Mouse (Mus musculus) liver, postnatal 0 days (tissue): Measurements from ENCODE around the gene Rac3. TPM values are rescaled to one million over a fixed set of nuclear protein-coding genes. Genes with fewer than 3 reads are reported as not detected.
"Not testable (repeated sequence)": the region's sequence is repeated elsewhere in the genome, so short reads cannot be mapped to it uniquely, and the experiment has no call there.

Experiments used
- ATAC-seq: fragments of 200-750 bp; cut with Nextera tagmentation; 2 replicates; pipeline ENCODE4 v1.8.0; 2017; ENCODE audit warnings: mild to moderate bottlenecking, moderate library complexity
- DNase-seq: peaks from one replicate; pipeline ENCODE4 v3.0.0-alpha.2; 2016
- H3K27ac ChIP-seq: fragments of 300-500 bp; sonication (generic); 2 replicates; pipeline ENCODE4 v1.5.1; 2014; ENCODE audit warnings: antibody characterized with exemption, moderate library complexity, mild to moderate bottlenecking, low read depth
- H3K27me3 ChIP-seq: fragments of 300-500 bp; sonication (generic); 2 replicates; pipeline ENCODE4 v1.6.1; 2014; ENCODE audit warnings: low read length, control low read depth, mixed read lengths; ENCODE audit not compliant: insufficient read depth
- H3K36me3 ChIP-seq: fragments of 300-500 bp; sonication (generic); replicated peaks from 2 replicates; pipeline ENCODE4 v1.6.1; 2014; ENCODE audit warnings: mild to moderate bottlenecking, control low read depth, low read length, moderate library complexity, mixed read lengths; ENCODE audit not compliant: insufficient read depth
- H3K4me1 ChIP-seq: fragments of 300-500 bp; sonication (generic); 2 replicates; pipeline ENCODE4 v1.6.1; 2014; ENCODE audit warnings: antibody characterized with exemption, mild to moderate bottlenecking, control low read depth; ENCODE audit not compliant: insufficient read depth
- H3K4me2 ChIP-seq: fragments of 300-500 bp; sonication (generic); 2 replicates; pipeline ENCODE4 v1.6.1; 2014; ENCODE audit warnings: low read depth, mild to moderate bottlenecking, low read length, moderate library complexity, mixed read lengths
- H3K4me3 ChIP-seq: fragments of 300-500 bp; sonication (generic); 2 replicates; pipeline ENCODE4 v1.5.1; 2014; ENCODE audit warnings: low read depth, low read length
- H3K9ac ChIP-seq: fragments of 300-500 bp; sonication (generic); replicated peaks from 2 replicates; pipeline ENCODE4 v1.6.1; 2014; ENCODE audit warnings: mild to moderate bottlenecking, moderate library complexity
- H3K9me3 ChIP-seq: fragments of 300-500 bp; sonication (generic); 2 replicates; pipeline ENCODE4 v1.6.1; 2016; ENCODE audit warnings: mild to moderate bottlenecking, control low read depth, low read length, mixed read lengths
- CTCF ChIP-seq: sonication (generic); IDR thresholded peaks from 2 replicates; pipeline ENCODE4 v1.5.1; 2016; ENCODE audit warnings: antibody characterized with exemption, low read depth
- EP300 ChIP-seq: IDR thresholded peaks from 2 replicates; pipeline ENCODE4 v1.6.1; 2016; ENCODE audit warnings: antibody characterized with exemption, low read depth, mild to moderate bottlenecking
- WGBS: fragments of 180-500 bp; shearing (Covaris S2); extraction: QIAGEN DNeasy Blood & Tissue Kit; methylation state at CpG from one replicate; pipeline ENCODE4 v1.1.7; 2014; ENCODE audit not compliant: insufficient replicate concordance; 5-methylcytosine and 5-hydroxymethylcytosine counted together
- polyA plus RNA-seq: library from polyadenylated mRNA; unstranded; fragments of >200 nt; fragmentation: Nextera tagmentation; extraction: Ambion mirVana; gene quantifications from 2 replicates; pipeline ENCODE4 v1.2.1, GENCODE M21; 2015

Gene Rac3
- 0.36 and 0.38 TPM in 2 replicates for polyA plus RNA-seq

- Histone ChIP-seq H3K9me3 (no peaks in the 10 kb centered on the region), H3K27me3 (peaks cover 24% of the 10 kb centered on the region), H3K4me3 (peak within 1 kb of the TSS; percentile 50), H3K27ac (no peak within 1 kb of the TSS), H3K4me2 (peak within 1 kb of the TSS; percentile 83), H3K36me3 (peaks cover 15% of the 10 kb centered on the region), H3K9ac (peak within 1 kb of the TSS; percentile 48), H3K4me1 (peaks cover 25% of the 10 kb centered on the region)
- peak; percentile 46 for DNase-seq
- under 1% methylated on average over 74 of the region's 90 CpGs for WGBS
- no peak for TF ChIP-seq EP300
- TF ChIP-seq CTCF: no peak
- peak; percentile 18 for ATAC-seq
These were observed at the start of gene Rac3 for GRCm38 (mm10) chr11:120721124-120722066. Gene Rac3, plus strand, starts transcription at chr11:120721470.

DNA sequence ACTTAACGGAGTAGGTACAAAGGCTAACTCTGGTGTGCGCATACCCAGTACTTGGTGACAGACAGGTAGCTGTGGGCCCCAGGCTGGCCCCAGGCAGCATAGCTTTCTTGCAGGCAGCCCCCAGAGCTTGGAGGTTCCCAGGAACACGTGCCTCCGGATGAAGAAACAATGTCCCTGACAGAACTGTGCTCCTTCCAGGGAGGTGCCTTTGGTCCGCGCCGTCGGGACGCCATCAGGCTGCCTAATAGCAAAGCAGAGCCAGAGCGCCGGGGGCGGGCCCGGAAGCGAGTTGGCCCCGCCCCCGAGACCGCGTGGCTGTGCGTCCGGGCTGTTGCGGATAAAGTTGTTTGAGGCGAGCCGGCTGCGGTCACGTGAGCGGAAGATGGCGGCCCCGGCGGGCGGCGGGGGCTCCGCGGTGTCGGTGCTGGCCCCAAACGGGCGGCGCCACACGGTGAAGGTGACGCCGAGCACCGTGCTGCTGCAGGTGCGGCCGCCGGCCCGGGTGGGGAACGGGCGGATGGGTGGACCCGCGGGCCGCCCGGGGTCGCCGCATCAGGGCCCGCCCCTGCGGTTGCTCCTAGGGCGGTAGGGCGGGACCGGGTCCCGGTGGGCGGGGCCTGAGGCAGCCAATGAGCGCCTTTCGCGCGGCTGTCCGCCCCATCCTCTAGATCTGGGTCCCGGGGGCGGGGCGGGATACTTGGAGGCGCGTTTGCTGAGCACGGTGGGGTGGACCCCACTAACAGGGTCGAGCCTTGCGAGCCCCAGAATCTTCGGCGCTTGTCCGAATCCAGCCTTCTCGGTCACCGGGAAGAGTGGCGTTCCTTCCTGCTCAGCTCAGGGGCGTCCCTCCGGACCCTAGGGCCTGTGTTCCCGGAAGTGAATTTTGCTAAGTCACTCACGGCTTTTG lies 48.3 kb upstream of the Rac3 start, which contains the start of gene Aspscr1:
TSS of gene Aspscr1 (plus strand) at position 287 of the 907 bp plus-strand sequence.
- H3K9me3 ChIP-seq: no peaks in the 10 kb centered on the region
- H3K4me1 ChIP-seq: peaks cover 37% of the 10 kb centered on the region
- 3% methylated on average over 57 of the region's 83 CpGs for WGBS
- H3K4me3 ChIP-seq: peak within 1 kb of the TSS; percentile 75
- H3K27me3 ChIP-seq: no peaks in the 10 kb centered on the region
- TF ChIP-seq CTCF (no peak), EP300 (no peak)
- peak within 1 kb of the TSS; percentile 71 for H3K9ac ChIP-seq
- H3K36me3 ChIP-seq: peaks cover 3% of the 10 kb centered on the region; the same call in 1 of the 2 replicates
- H3K4me2 ChIP-seq: peak within 1 kb of the TSS; percentile 79
- peak; percentile 97 for DNase-seq
- ATAC-seq: peak; percentile 95
- peak within 1 kb of the TSS; percentile 83 for H3K27ac ChIP-seq

DNA sequence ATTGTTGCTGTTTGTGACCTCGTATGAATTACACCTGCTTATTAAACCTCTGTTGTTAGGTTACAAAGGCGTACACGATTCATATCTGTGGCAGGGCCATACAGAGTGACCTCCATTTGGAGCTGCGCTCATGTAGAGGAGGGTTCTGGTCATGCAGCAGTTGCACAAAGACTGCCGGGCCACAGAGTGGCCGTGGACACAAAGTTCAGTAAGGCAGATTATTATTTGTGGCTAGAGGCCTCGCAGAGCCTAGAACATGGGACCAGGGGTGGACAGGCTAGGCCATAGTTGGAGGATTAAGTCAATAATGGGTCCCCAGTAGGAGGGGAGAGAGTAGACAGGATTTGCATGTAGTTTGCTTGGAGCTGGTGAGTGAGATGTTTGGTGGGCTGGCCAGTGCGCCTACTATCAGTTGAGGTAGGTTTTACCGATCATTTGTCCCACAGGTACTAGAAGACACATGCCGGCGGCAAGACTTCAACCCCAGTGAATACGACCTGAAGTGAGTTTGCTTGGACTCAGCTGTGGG lies 47.6 kb upstream of the Rac3 start:
- Histone ChIP-seq H3K4me1 (peaks cover 37% of the 10 kb centered on the region), H3K36me3 (peaks cover 9% of the 10 kb centered on the region), H3K9me3 (no peaks in the 10 kb centered on the region), H3K27me3 (no peaks in the 10 kb centered on the region), H3K9ac (peak overlapping the region; percentile 71), H3K4me3 (peak overlapping the region; percentile 75), H3K27ac (peak overlapping the region; percentile 83), H3K4me2 (peak overlapping the region; percentile 79)
- DNase-seq (no peak), ATAC-seq (peak; percentile 16)
- WGBS: 30% methylated on average over 12 of the region's 12 CpGs
- TF ChIP-seq EP300 (peak; percentile 48; the same call in 1 of the 2 replicates), CTCF (no peak)

DNA sequence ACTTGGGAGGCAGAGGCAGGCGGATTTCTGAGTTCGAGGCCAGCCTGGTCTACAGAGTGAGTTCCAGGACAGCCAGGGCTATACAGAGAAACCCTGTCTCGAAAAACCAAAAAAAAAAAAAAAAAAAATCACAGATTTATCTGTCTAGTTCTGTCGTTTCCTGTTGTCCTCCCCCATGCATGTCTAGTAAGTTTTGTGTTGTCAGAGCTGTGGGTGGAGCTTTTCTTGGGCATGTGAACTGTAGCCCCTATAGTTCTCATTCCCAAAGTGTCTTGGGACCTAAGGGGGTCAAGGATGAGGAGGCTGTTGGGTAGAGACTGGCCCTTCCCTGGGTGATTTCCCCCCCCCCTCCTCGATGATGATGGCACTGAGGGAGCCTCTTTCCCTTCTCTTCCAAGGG lies 45.4 kb upstream of the Rac3 start:
- not testable (repeated sequence) for ATAC-seq, H3K27me3 ChIP-seq, H3K27ac ChIP-seq, H3K4me3 ChIP-seq, DNase-seq, H3K4me2 ChIP-seq, H3K9me3 ChIP-seq
- 66% methylated on average over 4 of the region's 5 CpGs for WGBS
- 0 out of 2 replicates have a peak overlapping the region, but pooled peaks have one; percentile 16 for H3K9ac ChIP-seq
- peaks cover 37% of the 10 kb centered on the region for H3K4me1 ChIP-seq
- H3K36me3 ChIP-seq: peaks cover 22% of the 10 kb centered on the region

DNA sequence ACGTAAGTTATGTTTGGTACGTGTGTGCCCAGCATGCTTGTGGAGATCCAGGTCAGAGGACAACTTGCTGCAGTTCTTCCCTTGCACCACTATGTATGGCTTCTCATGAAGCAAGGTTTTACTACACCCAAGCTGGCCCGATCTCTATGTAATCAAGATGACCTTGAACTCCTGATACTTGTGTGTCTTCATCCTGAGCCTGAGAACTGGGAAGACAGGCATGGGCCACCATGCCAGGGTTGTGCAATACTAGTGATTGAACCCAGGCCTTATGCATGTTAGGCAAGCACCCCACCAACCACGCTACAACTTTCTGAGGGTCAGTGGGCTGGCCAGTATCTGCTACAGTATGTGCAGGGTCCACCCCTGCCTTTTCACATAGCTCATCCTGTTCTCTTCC lies 44.3 kb upstream of the Rac3 start:
- DNase-seq: no peak
- WGBS: 79% methylated on average over 4 of the region's 4 CpGs
- 0 out of 2 replicates have a peak overlapping the region, but pooled peaks have one; percentile 55 for H3K27ac ChIP-seq

More for the DNA sequence above, 44.3 kb upstream of the Rac3 start:
- Histone ChIP-seq H3K9ac (no peak overlapping the region), H3K9me3 (no peaks in the 10 kb centered on the region), H3K4me2 (no peak overlapping the region), H3K27me3 (no peaks in the 10 kb centered on the region), H3K36me3 (peaks cover 29% of the 10 kb centered on the region), H3K4me1 (peaks cover 37% of the 10 kb centered on the region), H3K4me3 (no peak overlapping the region)
- ATAC-seq: no peak
- TF ChIP-seq EP300 (no peak), CTCF (no peak)
